Mouse (Mus musculus) cerebellum, postnatal 14 days (tissue): Measurements from ENCODE around the gene Akap12.
A peak's percentile ranks its signal among the peaks of the same experiment; 100 is the strongest.

Source experiments
- DNase-seq, 2 experiments: peaks; one replicate each; pipeline ENCODE4 v3.0.0; 2021; ENCODE audit warnings: mixed read lengths in 2 of 2

Gene Akap12

DNA sequence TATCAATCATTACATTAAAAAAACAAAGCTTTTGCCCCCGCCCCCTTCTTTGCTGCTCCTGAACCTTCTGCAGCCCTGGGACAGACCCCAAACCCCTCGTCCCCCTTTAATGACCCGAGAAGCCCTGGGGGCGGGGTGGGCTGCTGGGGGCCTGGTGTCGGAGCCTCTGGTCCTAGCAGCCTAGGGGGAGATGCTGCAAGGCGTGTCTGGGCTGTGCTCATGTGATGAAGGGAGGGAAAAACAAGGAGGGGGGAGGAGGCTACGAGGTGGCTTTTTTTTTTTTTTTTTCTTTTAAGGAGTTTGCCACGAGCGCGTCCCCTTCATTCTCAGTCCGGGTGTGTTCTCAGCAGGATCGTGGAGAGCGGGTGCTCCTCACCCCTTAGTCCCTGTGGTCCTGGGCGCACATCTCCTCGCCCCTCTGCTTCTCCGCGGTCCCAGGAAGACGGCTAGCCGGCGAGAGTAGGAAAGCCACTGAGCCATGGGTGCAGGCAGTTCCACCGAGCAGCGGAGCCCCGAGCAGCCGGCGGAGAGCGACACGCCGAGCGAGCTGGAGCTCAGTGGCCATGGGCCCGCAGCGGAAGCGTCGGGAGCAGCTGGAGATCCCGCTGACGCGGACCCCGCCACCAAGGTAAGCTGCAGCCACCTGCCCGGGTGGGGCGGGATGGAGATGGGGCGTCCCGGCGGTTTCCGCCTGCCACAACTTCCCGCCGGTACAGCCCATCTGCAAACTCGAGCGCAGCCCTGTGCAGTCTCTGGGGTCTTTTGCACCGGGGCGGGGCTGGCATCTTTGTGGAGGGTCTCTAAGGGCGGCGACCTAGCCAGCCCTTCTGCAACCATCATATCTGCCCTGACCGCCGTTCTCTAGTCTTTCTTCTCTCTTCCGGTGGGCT lies at the start of gene Akap12:
Gene Akap12, plus strand, starts transcription at position 340 of the 890 bp plus-strand sequence.
- peak; percentile 67 to 71 for DNase-seq

DNA sequence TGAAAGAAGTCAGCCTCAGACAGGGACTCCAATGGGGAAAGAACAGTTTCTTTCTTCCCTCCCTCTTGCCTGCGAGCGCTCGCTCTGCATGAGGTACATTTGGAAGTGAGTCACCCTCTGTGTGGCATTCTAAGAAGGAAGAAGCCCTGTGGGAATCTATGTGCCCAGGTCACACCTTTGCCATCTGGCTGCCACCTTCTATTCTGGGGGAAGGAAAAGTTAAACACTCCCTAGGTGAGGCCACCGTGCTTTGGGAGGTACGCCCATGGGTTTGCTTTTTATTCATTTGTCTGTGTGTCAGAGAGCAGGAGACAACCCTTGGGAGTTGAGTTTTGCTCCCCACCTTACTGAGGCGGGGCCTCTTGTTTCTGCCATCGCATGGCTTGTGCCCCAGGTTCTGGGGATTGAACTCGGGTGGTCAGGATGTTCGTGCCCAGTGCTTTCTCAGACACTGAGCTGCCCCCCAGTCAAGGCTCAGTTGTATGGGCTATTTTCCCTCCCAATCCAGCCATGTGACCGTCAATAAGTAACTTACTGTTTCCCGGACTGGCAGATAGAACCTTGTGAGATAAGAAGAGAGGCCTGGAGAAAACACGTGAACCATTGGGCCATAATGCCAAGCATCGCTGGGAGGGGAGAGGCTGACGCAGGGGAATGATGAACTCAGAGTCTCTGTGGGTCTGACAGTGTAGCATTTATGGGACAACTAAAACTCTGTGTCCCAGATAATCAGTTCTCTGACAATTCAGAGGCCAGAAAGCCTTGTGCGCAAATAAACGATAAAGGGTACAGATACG lies 35.4 kb upstream of the Akap12 start:
- DNase-seq: no peak

DNA sequence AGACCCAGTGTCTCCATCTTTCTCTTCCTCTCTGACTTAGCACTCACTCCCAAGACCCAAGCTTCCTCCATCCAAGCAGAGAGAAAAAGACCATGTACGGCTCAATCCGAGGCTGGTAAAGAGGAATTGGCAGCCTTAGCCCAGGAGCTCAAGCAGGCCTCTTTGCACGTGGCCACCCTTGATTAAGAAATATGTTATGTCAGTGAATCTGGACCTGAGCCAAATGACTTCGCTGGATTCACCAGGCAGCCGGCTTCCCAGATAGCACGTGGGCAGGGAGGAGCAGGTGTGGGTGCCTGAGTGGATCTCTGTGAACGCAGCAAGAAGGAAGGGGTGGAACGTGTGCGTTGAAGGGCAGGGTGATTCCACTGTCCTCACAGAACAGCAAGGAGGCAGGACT lies 33.1 kb upstream of the Akap12 start:
- peak; percentile 62 to 74 for DNase-seq

DNA sequence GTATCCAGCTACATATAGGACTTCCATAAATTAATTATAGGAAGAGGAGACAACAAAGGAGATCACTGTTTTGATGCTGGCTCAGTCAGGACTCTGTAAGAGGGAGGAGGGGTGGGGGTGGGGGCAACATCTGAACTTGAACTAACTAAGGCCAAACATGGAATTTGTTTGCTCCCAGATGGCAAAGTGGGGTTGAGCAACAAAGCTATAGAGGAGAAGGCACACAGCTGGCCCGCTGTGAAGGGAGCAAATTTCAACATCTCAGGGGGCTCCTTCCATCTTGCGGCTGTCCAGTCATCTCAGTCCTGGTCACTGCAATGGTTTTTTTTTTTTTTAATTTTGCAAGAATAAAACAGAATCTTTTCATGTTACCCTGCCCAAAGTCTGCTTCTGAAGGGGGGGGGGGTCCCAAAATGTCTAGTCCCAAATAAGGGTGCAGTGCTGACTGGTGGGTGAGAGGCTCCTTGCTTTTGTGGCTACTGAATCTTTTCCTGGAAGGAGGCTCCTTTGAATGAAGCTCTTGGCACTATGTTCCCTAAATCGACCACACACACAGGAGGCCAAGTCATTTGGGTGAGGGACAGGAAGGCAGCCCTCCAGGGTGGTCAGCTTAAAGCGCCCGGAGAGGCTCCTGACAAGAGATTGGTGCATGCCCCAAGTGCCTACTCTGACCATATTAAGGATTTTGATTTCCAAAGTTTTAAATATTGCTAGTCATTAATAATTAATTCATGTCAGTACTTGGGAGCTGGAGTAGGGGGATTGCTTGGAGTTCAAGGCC lies 26.2 kb upstream of the Akap12 start:
- no peak for DNase-seq

DNA sequence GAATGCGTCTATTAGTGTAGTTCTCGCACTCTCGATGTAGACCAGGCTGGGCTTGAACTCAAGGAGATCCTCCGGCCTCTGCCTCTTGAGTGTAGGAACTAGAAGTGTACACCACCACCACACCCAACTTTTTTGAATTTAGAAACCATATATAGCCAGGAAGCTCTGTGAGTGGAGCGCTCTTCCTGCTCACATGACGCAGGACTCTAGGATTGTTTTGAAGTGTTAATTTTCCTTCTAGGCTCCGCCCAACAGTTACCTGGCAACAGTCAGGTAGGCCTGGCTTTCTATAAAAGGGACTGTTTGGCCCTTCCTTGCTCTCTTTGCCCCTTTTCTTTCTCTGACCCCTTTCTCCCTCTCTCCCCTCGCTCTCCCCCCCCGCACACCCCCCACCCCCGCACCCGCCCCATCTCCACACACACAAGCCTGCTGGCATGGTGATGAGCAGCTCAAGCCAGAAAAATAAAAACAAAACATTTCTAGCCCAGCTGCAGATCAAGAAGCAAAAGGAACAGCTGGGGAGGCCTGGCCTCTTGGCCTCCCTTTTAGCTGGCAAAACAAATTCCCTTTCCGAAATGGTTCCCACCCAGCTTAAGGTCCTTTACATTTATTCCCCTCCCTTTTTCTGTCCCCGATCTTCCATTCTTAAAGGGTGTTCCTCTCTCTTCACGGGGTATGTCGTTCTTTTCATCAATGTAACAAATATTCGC lies 22.4 kb upstream of the Akap12 start:
- DNase-seq: no peak

DNA sequence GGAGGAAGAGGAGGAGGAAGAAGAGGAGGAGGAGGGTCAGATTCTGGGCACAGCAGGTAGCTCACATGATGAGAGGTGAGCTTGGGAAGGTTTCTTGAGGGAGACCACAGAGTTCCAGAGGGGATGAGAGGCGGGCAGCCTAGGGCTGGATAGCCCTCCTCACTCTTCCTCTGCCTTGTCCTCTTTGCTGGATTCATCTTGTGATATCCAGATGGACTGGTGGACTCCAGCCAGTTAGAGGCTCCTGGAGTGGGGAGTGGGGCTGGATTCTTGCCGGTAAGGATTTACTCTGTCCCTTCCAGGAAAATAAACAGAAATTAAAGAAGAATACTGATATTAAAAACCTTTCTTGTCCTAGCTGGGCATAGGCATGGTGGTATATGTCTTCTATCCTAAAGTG lies 20.4 kb upstream of the Akap12 start:
- peak; percentile 48 to 61 for DNase-seq

DNA sequence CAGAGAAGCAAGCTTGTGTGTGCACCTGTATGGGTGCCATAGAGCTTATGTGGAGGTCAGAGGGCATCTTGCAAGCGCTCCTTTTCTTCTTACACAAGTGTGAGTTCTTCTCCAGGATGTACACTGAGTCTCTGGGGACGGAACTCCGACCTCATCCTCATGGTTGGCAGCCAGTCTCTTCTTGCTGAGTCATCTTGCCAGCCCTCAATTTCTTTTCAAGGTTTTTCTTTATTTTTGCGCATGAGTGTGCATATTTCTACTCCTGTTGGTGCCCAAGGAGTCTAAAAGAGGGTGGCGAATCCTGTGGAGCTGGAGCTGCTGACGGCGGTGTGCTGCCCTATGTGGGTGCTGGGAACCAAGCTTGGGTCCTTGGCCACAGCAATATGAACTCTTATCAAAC lies 19.8 kb upstream of the Akap12 start:
- no peak for DNase-seq

DNA sequence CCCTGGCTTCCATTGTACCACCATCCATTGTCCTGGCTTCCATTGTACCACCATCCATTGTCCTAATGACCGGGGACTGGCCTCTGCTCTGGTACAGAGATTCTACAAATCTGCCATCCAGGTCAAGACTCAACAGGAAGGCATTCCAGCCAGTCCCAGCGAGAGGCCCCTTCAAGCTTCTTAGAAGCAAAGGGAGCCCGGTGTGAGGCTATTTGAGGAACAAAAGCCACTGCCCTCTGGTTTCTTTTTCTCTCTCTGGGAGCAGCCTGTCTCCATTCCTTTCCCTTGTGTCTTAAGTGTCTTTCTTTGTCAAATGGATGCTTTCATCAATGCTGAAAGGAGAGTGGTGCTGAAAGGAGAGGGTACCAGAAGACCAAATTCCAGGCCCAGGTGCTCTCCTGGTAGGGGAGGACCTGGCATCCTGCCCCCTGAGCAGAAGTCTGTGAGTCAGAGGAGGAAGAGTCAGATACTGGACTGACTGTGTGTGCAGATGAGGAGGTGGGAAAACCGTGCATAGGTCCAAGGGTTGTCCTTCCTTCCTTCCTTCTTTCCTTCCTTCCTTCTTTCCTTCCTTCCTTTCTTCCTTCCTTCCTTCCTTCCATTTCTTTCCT lies 16.8 kb upstream of the Akap12 start:
- DNase-seq: peak; percentile 74

DNA sequence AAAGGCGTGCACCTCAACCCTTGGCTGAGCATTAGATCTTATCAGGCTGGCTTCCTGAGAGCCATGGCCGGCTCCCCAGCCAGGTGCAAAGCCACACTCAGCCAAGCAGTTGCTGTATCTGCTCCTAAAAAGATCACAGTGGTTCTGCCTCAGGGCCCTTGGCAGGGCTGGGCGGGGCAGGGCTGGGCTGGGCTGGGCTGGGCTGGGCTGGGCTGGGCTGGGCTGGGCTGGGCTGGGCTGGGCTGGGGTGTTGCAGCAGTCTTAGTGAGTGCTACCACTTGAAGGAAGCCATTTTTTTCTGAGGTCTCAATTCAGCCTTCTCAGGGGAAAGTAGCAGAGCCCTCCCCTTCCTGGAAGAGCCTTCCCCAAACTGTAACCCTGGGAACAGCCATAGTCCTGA lies 15.5 kb upstream of the Akap12 start:
- no peak for DNase-seq

DNA sequence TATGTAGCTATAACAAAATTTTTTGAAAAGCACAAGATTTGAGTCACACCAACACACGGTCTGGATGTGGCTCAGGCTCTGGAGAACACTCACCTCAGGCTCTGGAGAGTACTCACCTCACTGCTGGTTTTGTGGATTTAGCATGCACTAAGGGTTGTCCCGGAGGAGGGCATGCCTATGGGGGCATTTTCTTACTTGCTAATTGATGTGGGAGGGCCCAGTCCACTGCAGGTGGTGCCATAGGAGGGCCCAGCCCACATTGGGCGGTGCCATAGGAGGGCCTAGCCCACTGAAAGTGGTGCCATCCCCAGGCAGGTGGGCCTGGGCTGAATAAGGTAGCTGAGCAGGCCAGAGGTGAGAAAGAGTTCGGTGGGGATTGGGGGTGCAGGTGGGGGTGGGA lies 12.6 kb upstream of the Akap12 start:
- no peak for DNase-seq

DNA sequence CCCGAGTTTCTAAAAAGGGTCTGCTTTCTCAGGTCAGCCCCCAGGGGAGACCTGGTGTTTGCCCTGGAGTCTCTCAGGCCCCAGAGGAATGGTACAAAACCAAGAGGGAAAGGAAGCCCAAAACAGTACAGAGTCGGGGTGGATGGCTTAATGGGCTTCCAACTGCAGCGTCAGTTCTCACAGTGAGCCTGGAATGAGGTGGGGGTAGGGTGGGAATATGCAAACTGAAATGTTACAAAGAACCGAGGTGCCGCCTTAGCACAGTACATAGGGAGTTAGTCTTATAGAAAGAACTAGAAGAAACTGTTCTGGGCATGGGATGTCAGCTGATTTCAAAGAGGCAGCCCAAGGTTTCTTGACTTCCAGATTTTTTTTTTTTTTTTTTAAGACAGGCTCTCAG lies 11.7 kb upstream of the Akap12 start:
- no peak for DNase-seq

DNA sequence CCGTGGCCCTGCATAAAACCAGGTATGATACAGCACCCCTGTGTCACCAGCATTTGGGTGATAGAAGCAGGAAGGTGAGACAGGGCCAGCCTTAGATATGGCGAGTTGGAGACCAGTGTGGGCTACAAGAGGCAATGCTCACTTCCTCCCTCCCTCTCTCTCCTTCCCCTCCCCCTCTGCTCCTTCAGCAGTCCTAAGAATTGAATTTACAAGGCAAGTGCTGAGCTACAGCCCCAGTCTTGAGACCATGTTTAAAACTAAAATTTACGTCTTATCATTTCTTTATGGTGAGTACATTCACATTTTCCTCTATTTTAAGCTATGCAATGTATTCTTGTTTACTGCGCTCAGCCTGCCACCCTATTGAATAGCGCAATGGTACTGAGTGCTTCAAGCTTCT lies 5.3 kb upstream of the Akap12 start:
- no peak for DNase-seq

DNA sequence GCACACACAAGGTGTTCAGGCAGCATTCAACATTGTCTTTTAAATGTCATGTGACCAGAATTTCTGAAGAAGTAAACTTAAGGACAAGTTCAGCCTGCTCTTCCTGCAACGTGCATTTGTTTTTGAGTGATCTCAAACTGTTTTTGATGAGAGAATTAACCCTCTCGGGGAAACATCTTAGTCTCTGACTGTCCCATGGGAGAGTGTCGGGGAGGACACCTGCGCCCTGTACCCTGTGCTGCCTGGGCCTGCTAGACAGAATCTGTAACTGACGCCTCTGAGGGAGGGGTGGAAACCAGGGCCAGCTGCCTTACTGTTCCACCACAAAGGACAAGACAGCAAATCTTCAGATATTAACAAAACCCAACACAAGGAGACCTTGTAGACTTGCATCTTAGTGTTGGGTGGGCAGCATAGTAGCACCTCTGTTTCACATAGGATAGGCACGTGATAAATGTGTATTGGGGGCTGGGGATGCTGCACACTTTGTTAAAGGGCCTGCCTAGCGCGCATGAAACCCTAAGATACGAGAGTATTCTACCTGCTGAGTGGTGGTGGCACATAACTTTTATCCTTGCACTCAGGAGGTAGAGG lies 4.7 kb upstream of the Akap12 start:
- DNase-seq: no peak

DNA sequence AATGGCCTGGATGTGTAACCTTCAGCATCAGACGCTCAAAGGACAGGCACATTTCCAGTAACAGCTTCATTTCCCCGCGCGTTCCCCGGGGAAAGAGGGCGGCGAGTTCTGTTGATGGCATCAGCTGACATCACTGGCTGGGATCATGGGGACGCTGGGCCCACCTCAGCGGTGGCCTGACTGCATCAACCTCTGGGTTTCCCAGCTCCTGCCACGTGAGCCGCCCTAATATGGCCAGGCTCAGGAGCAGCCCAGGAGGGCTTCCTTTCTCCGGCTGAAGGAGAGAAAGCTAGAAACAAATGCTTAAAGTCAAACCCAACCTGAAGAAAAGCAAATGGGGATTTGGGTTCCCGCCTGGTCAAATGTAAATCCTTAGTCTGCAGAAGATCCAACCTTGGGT lies 539 bp upstream of the Akap12 start:
- DNase-seq: peak; percentile 68 to 70

DNA sequence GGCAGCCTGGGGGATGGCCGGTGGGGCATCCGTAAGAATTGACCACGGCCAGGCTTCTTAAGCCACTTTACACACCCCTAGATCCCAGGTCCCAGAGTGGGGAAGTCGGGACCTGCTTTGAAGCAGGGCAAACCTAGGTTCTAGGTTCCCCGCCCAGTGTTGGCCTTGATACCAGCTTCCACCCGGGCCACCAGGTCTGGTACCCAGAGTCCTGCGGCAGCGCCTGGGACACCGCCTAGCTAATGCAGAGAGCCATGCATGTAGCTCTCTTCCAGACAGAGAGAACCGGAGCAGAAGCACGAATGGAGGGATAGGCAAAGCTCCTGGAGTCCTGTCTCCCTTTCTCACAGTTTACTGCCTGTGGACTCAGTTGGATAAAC lies 741 bp downstream of the Akap12 start:
- DNase-seq: peak; percentile 72 to 78

DNA sequence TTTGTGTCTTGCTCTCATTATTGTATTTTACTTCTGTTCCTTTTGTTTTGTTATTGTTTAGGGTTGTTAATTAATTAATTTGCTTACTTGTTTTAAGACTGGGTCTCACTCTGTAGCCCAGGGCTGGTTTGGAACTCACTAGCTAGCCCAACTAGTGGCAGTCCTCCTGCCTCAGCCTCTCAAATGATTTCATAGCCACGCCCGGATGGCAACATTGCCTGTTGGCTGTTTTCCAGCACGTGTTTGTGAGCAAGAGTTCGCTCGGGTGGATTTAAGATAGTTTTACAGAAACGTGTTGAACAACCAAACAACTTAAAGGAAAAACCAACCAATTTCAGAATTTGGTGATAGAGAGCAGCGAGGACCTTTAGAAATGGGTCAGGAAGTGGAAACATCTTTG lies 1.3 kb downstream of the Akap12 start:
- peak; percentile 41 to 44 for DNase-seq

DNA sequence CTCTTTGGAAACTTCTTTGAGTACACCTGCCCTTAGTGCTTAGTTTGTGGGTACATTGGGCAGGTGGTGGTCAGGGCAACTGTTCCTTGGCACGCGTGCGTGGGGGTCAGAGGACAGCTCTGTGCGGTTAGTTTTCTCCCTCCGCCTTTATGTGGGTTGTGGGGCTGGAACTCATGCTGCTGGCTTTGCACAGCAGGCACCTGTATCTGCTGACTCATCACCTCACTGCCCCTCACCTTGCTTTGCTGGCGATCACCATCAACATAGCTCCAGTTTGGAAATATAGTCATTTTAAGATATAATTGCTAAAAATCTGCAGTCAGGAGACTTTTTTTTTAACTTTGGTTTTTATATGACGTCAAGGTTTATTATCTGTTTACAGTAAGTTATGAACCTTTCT lies 2.0 kb downstream of the Akap12 start:
- DNase-seq: no peak

DNA sequence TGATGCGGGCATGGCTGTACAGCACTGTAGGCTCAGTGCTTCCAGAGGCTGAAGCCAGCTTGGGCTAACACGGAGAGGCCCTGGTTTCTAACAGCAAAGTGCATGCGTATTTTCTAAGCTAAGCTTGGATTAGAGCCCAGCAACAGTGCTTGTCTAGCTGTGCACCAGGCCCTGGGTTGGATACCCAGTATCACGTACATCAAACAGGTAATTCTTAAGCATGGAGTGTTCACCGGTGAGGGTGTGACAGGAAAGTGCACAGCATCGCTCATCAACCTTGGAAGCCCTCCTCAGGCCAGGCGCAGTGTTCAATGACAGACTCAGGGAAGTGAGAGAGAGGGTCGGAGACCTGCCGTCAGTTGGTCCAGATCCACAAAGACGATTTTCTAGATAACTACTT lies 9.4 kb downstream of the Akap12 start:
- peak in 1 of 2 experiments; percentile 40 for DNase-seq

DNA sequence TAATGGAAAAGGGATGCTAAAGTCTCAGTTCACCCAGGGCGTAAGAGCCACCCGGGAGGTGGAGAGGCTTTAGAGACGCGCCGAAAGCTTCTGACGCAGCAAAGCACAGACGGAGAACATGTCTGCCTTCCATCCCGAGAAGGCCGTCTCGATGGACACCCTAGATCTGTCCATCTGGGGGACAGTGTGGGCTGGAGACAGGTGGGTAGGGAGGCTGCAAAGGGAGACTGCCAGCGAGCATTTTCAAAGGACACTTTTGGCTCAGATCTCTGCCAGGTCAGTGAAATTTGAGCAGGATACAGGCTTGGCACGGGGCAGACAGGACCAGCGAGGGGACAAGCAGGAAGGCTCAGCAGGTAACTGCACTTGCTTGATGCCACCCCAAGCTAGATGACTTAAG lies 9.9 kb downstream of the Akap12 start:
- peak; percentile 38 to 57 for DNase-seq

DNA sequence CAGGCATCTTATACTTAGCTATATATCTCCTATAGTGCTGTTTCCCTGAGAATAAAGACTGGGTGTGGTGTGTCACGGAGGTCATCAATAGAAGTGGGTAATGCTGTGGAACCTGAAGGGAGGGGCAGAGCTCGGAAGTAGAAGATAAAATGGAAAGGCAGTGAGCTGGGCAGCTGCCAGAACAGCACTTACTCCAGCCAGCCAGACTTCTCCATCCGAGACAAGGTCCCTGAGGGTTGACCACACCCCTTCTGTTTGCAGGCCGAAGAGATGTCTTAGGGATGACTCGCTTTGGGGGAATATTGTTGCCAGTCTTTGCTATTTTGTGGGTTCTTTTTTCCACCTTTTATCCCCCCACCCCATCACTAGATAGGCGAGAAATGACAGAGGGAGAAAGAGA lies 11.9 kb downstream of the Akap12 start:
- peak in 1 of 2 experiments; percentile 19 for DNase-seq

DNA sequence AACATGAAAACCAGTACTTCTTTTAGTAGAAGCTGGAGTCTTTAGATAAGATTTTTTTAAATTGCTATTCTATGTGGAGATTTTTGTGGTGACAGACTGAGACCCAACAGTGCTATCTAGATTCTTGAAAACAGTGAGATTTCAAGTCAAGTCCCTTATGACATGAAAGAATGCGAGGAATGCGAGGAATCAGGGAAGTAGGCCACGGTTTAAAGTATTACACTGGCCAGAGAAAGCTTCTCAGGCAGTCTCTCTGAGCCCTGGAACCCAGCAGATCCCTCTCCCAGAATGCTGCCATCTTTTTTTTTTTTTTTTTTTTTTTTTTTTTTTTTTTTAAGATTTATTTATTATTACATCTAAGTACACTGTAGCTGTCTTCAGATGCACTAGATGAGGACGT lies 16.2 kb downstream of the Akap12 start:
- DNase-seq: no peak

DNA sequence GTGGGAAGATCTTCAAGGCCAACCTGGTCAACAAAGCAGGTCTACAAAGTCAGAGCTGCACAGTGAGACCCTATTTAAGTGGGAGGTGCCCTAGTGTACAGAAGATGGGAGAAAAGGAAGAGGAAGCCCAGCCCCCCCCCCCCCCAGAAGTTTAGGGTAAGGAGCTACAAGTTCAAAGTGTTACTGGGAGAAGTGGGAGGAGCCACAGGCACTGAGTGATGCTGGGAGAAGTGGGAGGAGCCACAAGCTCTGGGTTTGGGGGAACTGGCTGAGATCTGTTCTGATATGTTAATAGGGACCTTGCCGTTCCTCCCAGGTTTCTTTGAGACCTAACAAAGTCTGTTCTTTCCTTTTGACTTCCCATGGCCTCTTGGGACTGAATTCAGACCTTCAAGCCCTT lies 18.6 kb downstream of the Akap12 start:
- DNase-seq: no peak
